Mouse (Mus musculus): Measurements from ENCODE around the gene Itprid2. TPM values are rescaled to one million over a fixed set of nuclear protein-coding genes. Genes with fewer than 3 reads are reported as not detected.
A peak's percentile ranks its signal among the peaks of the same experiment; 100 is the strongest.

Itprid2 gene
- polyA plus RNA-seq, 1 experiment from 2014 or later, result 7.8 TPM

DNA sequence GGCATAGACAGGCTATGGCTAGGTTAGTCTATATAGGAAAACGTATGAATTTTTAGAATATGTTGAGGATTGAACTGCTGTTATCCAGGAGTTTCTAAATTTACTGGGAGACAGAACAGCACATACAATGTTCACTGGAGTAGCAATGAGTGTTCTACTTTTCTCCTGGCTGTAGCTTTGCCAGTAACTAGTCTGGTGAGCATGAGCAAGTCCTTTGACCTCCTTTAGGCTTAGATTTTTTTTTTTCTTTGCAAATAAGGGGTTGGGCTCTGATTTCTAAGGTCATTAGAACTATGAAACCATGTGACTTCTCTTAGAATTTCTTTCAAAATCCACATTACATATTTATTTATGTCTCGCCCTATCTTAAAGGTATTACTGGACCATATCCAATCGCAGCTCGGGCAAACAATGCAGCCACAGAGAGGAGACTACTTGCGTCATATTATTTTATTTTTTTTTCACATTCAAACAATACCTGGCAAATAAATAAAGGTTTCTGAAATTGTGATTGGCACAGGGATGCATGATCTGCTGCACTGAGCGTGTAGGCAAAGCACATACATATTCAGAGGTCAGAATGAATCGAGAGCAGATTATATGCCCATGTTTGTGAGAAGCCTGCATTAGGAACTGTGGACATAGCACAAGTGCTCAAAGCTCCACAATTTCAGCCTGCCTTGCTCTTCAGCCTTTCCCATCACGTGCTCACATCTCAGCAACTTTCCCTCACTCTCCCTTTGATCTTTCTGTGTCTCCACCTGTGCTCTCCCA lies 26.7 kb upstream of the Itprid2 start:
- DNase-seq (ENCODE audit: low spot score) (no peak), ATAC-seq (ENCODE audit: low FRiP score) (no peak)
- 87% methylated on average over 8 of the region's 8 CpGs for WGBS
- Histone ChIP-seq H3K4me1 (replicated peaks; ENCODE audit: control insufficient read depth, insufficient read depth, low read length) (no peaks in the 10 kb centered on the region), H3K27ac (ENCODE audit: low read depth, low read length) (no peak overlapping the region), H3K36me3 (ENCODE audit: control insufficient read depth, insufficient read depth, low read length) (no peaks in the 10 kb centered on the region), H3K9ac (ENCODE audit: low read depth, low read length) (no peak overlapping the region), H3K4me2 (replicated peaks; ENCODE audit: low read depth, low read length) (no peak overlapping the region), H3K9me3 (ENCODE audit: control insufficient read depth, low read length) (no peaks in the 10 kb centered on the region), H3K4me3 (ENCODE audit: low read depth, low read length) (no peak overlapping the region), H3K27me3 (ENCODE audit: control insufficient read depth, insufficient read depth, low read length) (no peaks in the 10 kb centered on the region)

- ATAC-seq (ENCODE audit: low FRiP score) (no peak), DNase-seq (ENCODE audit: low spot score) (no peak)
- no peak overlapping the region for H3K9ac ChIP-seq (ENCODE audit: low read depth, low read length)
- no peaks in the 10 kb centered on the region for H3K4me1 ChIP-seq (replicated peaks; ENCODE audit: control insufficient read depth, insufficient read depth, low read length)
- H3K36me3 ChIP-seq (ENCODE audit: control insufficient read depth, insufficient read depth, low read length), result no peaks in the 10 kb centered on the region
- H3K4me3 ChIP-seq (ENCODE audit: low read depth, low read length), result no peak overlapping the region
- no peaks in the 10 kb centered on the region for H3K27me3 ChIP-seq (ENCODE audit: control insufficient read depth, insufficient read depth, low read length)
- 75% methylated on average over 3 of the region's 3 CpGs for WGBS
- no peak overlapping the region for H3K4me2 ChIP-seq (replicated peaks; ENCODE audit: low read depth, low read length)
- H3K27ac ChIP-seq (ENCODE audit: low read depth, low read length), result no peak overlapping the region
- no peaks in the 10 kb centered on the region for H3K9me3 ChIP-seq (ENCODE audit: control insufficient read depth, low read length)
Observed at GRCm38 (mm10) chr2:79610894-79611293, 24.3 kb upstream of the Itprid2 start.

GRCm38 (mm10) chr2:79618145-79618544 lies 17.0 kb upstream of the Itprid2 start:
- WGBS, result 93% methylated on average over 2 of the region's 2 CpGs
- Histone ChIP-seq H3K4me3 (ENCODE audit: low read depth, low read length) (no peak overlapping the region), H3K9me3 (ENCODE audit: control insufficient read depth, low read length) (no peaks in the 10 kb centered on the region), H3K27ac (ENCODE audit: low read depth, low read length) (no peak overlapping the region), H3K9ac (ENCODE audit: low read depth, low read length) (no peak overlapping the region), H3K36me3 (ENCODE audit: control insufficient read depth, insufficient read depth, low read length) (no peaks in the 10 kb centered on the region), H3K27me3 (ENCODE audit: control insufficient read depth, insufficient read depth, low read length) (no peaks in the 10 kb centered on the region), H3K4me1 (replicated peaks; ENCODE audit: control insufficient read depth, insufficient read depth, low read length) (no peaks in the 10 kb centered on the region), H3K4me2 (replicated peaks; ENCODE audit: low read depth, low read length) (no peak overlapping the region)
- no peak for DNase-seq (ENCODE audit: low spot score)
- ATAC-seq (ENCODE audit: low FRiP score), result no peak

DNA sequence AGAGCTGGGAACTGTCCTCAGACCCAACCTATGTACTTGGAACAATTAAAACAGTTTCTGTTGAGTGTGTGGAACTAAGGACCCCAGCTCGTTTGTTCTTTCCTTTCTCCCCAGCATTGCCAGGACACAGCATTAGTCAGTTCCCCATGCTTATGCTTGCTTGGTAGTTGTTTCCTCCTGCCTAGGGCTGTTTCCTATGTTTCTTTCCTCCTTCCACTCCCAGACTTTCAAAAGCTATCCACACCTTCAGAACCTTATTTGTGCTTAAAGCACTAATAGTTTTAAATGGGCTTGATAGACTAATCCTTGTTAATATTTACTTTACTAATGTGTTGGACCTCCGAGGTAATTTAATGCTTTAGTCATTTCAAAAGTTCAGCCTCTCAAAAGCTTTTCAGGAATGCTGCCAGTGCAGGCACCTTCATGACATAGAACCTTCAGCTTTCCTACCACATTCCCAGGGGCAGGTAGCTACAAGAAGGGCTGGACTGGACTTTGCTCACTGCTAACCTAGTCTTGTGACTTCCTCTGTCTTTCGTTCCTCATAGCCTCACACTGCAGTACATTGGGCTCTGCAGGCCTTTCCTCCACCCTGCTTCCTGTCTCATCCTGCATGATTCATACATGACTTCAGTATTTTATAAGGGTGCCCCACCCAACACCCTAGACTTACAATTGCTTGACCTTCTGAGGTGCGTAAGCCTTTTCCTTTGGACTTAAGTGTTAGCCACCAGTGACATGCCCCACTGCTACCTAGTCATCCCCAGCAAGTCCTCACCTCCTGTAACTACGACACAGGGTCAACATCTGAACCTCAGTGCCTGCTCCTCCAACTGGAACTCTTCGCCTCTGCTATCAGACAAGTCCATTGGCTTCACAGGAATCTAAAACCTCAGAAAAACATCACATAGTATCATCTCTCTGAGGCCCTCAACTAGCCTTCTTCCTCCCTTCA lies 16.3 kb upstream of the Itprid2 start:
- Histone ChIP-seq H3K4me1 (replicated peaks; ENCODE audit: control insufficient read depth, insufficient read depth, low read length) (no peaks in the 10 kb centered on the region), H3K9ac (ENCODE audit: low read depth, low read length) (no peak overlapping the region)

DNA sequence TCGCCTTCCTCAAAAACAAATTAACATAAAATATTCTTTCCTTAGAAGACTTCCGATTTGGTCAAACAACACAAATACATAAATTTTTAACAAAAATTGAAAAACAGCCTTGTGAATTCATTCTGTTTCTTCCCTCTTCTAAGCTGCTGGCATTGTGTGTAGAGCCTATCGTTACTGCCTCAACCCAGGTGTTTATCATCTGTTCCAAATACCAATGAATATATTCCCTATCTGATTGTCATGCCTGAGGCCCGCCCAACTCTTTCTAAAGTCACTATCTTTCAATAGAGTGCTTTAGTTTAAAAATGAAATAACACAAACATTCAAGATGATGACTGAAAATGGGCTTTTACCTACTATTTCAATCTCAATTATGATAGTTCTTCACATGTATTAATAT lies 11.9 kb upstream of the Itprid2 start:
- H3K4me2 ChIP-seq (replicated peaks; ENCODE audit: low read depth, low read length), result no peak overlapping the region
- DNase-seq (ENCODE audit: low spot score), result no peak
- no peak for ATAC-seq (ENCODE audit: low FRiP score)
- no peaks in the 10 kb centered on the region for H3K4me1 ChIP-seq (replicated peaks; ENCODE audit: control insufficient read depth, insufficient read depth, low read length)
- H3K27me3 ChIP-seq (ENCODE audit: control insufficient read depth, insufficient read depth, low read length), result no peaks in the 10 kb centered on the region
- no peak overlapping the region for H3K9ac ChIP-seq (ENCODE audit: low read depth, low read length)
- WGBS, result 87% methylated on average over 4 of the region's 4 CpGs
- H3K4me3 ChIP-seq (ENCODE audit: low read depth, low read length), result no peak overlapping the region
- no peaks in the 10 kb centered on the region for H3K36me3 ChIP-seq (ENCODE audit: control insufficient read depth, insufficient read depth, low read length)
- no peaks in the 10 kb centered on the region for H3K9me3 ChIP-seq (ENCODE audit: control insufficient read depth, low read length)
- no peak overlapping the region for H3K27ac ChIP-seq (ENCODE audit: low read depth, low read length)

More for the DNA sequence above, 16.3 kb upstream of the Itprid2 start:
- H3K9me3 ChIP-seq (ENCODE audit: control insufficient read depth, low read length), result no peaks in the 10 kb centered on the region
- H3K36me3 ChIP-seq (ENCODE audit: control insufficient read depth, insufficient read depth, low read length), result no peaks in the 10 kb centered on the region
- H3K4me2 ChIP-seq (replicated peaks; ENCODE audit: low read depth, low read length), result no peak overlapping the region
- H3K27me3 ChIP-seq (ENCODE audit: control insufficient read depth, insufficient read depth, low read length), result no peaks in the 10 kb centered on the region
- no peak overlapping the region for H3K4me3 ChIP-seq (ENCODE audit: low read depth, low read length)
- DNase-seq (ENCODE audit: low spot score) (no peak), ATAC-seq (ENCODE audit: low FRiP score) (no peak)
- WGBS, result 82% methylated on average over 6 of the region's 6 CpGs
- no peak overlapping the region for H3K27ac ChIP-seq (ENCODE audit: low read depth, low read length)

DNA sequence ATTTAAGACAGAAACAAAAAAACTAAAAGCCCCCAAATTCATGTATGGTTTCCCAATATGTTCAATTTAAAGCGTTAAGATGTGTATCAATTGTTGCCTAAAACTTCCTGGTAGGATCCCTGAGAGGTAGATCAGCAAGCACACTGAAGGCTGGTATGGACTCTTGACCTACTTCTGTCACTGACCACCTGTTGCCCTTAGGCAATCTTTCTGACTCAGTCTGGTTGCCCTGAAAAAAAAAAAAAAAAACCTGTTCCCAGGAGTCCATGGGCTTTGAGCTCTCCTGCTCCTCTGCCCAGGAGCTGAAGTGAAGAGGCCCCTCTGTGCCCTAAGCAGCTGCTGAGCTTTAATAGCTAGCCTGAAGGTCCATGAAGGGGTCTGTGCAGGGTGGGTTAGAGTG lies 7.5 kb upstream of the Itprid2 start:
- H3K4me3 ChIP-seq (ENCODE audit: low read depth, low read length), result no peak overlapping the region
- DNase-seq (ENCODE audit: low spot score) (no peak), ATAC-seq (ENCODE audit: low FRiP score) (no peak)
- no peaks in the 10 kb centered on the region for H3K9me3 ChIP-seq (ENCODE audit: control insufficient read depth, low read length)
- H3K9ac ChIP-seq (ENCODE audit: low read depth, low read length), result no peak overlapping the region
- no peaks in the 10 kb centered on the region for H3K27me3 ChIP-seq (ENCODE audit: control insufficient read depth, insufficient read depth, low read length)
- no peaks in the 10 kb centered on the region for H3K36me3 ChIP-seq (ENCODE audit: control insufficient read depth, insufficient read depth, low read length)
- H3K4me1 ChIP-seq (replicated peaks; ENCODE audit: control insufficient read depth, insufficient read depth, low read length), result no peaks in the 10 kb centered on the region
- WGBS, result 93% methylated on average over 1 of the region's 1 CpGs
- H3K27ac ChIP-seq (ENCODE audit: low read depth, low read length), result no peak overlapping the region
- H3K4me2 ChIP-seq (replicated peaks; ENCODE audit: low read depth, low read length), result no peak overlapping the region

DNA sequence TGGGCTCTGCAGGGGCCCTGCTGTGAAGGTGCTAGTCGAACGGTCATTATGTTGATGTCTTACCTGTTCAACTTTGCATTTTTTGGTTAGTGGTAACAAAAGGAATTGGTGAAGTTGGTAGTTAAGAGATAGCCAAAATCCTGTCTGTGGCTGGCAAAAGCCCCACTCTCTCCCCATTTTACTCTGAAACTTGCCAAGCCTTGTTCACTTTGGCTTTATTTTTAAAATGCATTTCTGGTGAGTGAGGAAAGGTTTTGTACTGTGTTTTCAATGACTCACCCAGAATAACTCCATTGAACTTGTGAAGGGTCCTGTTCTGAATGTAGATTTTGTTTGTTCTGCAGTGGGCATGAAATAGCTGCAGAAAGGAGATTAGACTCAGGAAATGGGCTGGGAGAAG lies 4.9 kb upstream of the Itprid2 start:
- WGBS, result 69% methylated on average over 2 of the region's 2 CpGs
- no peaks in the 10 kb centered on the region for H3K4me1 ChIP-seq (replicated peaks; ENCODE audit: control insufficient read depth, insufficient read depth, low read length)

GRCm38 (mm10) chr2:79635426-79636291 lies 507 bp downstream of the Itprid2 start:
- under 1% methylated on average over 64 of the region's 83 CpGs for WGBS
- Histone ChIP-seq H3K4me1 (replicated peaks; ENCODE audit: control insufficient read depth, insufficient read depth, low read length) (no peaks in the 10 kb centered on the region), H3K4me3 (ENCODE audit: low read depth, low read length) (peak overlapping the region; percentile 76), H3K9me3 (ENCODE audit: control insufficient read depth, low read length) (no peaks in the 10 kb centered on the region), H3K9ac (ENCODE audit: low read depth, low read length) (peak overlapping the region; percentile 60), H3K4me2 (replicated peaks; ENCODE audit: low read depth, low read length) (peak overlapping the region; percentile 94), H3K27me3 (ENCODE audit: control insufficient read depth, insufficient read depth, low read length) (no peaks in the 10 kb centered on the region), H3K27ac (ENCODE audit: low read depth, low read length) (peak overlapping the region; percentile 73), H3K36me3 (ENCODE audit: control insufficient read depth, insufficient read depth, low read length) (no peaks in the 10 kb centered on the region)
- peak; percentile 69 for DNase-seq (ENCODE audit: low spot score)
- ATAC-seq (ENCODE audit: low FRiP score), result peak; percentile 91

More for the DNA sequence above, 4.9 kb upstream of the Itprid2 start:
- Histone ChIP-seq H3K4me2 (replicated peaks; ENCODE audit: low read depth, low read length) (no peak overlapping the region), H3K9me3 (ENCODE audit: control insufficient read depth, low read length) (no peaks in the 10 kb centered on the region), H3K27me3 (ENCODE audit: control insufficient read depth, insufficient read depth, low read length) (no peaks in the 10 kb centered on the region), H3K27ac (ENCODE audit: low read depth, low read length) (no peak overlapping the region), H3K9ac (ENCODE audit: low read depth, low read length) (no peak overlapping the region), H3K4me3 (ENCODE audit: low read depth, low read length) (no peak overlapping the region), H3K36me3 (ENCODE audit: control insufficient read depth, insufficient read depth, low read length) (no peaks in the 10 kb centered on the region)
- no peak for ATAC-seq (ENCODE audit: low FRiP score)
- no peak for DNase-seq (ENCODE audit: low spot score)
